Mouse (Mus musculus): ENCODE results near the gene Gad1. TPM values are rescaled to one million over a fixed set of nuclear protein-coding genes. Genes with fewer than 3 reads are reported as not detected.
A peak's percentile ranks its signal among the peaks of the same experiment; 100 is the strongest.

Gene Gad1
- total RNA-seq, 4 experiments from 2014 or later: 404 to 571 (median 466) TPM

DNA sequence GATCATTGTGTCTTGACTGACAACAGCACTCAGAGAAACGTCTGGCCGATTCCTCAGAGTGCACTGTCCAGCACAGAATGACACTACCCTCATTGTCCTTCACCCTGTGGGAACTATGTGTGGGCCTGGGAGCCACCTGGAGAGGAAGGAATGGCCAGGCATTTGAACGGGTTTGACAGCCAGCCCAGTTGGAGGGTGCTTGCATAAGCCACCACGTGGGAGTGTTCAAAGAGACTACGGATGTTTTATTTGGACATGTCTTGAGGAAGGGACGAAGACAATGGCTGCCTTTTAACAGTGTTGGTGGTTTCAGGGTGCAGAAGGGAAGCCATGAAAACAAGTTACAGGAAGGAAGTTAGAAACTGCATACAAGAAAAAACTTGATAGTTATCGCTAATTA lies 72.9 kb downstream of the Gad1 start:
- no peak for DNase-seq (ENCODE audit: low spot score in 2 of 2)

DNA sequence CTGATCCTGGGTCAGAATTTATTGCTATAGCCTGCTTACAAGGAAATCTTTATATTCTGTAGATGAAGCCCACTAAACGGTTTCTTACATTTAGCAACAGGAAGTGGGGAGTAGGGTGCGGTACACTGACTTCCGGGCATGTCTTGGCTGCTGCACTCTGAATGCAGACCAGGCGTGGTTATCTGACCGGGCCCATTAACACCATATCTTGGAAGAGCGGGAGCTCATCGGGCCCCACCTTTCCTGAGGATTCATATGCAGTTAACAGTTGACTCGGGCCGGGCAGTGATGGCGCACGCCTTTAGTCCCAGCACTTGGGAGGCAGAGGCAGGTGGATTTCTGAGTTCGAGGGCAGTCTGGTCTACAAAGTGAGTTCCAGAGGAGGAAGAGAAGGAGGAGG lies 75.5 kb downstream of the Gad1 start:
- DNase-seq (ENCODE audit: low spot score in 2 of 2): no peak

DNA sequence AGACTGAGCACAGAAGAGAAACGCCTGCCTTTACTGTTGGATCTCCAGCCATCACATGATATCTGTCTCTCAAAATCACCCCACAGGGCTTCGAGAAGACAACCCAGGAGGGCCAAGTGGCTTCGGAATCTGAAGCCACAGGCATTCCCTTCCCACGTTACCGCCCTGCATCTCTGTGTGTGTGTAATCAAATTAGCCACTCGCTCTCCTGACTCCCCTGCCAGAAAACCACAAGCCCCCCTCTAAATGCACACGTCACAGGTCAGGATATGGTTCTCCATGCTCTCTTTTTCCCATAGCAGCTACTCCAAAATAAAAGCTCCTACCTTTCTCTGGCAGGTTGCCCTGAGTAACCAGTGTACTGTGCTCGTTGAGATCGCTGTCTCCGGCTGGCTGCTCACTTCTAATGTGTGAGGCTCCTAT lies 76.5 kb downstream of the Gad1 start:
- peak in 1 of 2 experiments; percentile 6 for DNase-seq (ENCODE audit: low spot score in 2 of 2)

DNA sequence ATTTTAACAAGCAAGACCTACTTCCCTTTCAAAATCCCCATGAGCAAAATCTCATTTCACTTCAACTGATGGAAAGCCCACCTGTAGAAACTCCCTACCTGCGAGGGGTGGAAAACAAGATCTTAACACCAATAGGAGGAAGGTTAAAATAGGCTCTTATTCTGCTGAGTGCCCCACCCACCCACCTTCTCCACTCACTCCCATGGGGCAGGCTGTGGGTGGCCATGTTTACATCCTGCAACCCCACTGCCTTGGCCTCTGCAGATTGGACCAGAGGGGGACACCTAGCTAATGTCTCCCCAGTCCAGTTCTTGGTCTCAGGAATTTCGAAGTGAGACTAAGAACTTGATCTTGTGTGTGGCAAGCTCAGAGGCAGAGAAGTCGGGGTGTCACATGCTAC lies 77.0 kb downstream of the Gad1 start:
- no peak for DNase-seq (ENCODE audit: low spot score in 2 of 2)

- no peak for DNase-seq (ENCODE audit: low spot score in 2 of 2)
These were observed 78.4 kb downstream of the Gad1 start for GRCm38 (mm10) chr2:70631321-70631720.

DNA sequence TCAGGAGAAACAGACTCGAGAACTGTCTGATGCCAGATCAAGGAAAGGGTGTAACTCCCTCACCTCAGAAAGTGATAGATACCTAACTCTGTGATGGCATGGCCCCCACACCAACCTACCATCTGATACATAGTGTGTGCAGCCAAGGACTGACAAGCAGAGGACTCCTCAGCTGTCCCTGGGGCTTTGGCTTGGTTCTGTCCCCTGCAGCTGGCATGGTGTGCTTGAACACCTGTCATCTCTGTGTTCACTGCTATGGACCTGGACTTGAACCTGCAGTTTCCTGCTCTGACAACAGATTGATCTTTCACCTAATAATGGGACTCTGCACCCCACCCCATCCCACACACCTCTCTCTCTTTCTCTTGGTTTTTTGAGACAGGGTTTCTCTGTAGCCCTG lies 79.5 kb downstream of the Gad1 start:
- DNase-seq (ENCODE audit: low spot score in 2 of 2): no peak

GRCm38 (mm10) chr2:70634028-70634690 lies 81.3 kb downstream of the Gad1 start:
- DNase-seq (ENCODE audit: low spot score in 2 of 2): no peak

DNA sequence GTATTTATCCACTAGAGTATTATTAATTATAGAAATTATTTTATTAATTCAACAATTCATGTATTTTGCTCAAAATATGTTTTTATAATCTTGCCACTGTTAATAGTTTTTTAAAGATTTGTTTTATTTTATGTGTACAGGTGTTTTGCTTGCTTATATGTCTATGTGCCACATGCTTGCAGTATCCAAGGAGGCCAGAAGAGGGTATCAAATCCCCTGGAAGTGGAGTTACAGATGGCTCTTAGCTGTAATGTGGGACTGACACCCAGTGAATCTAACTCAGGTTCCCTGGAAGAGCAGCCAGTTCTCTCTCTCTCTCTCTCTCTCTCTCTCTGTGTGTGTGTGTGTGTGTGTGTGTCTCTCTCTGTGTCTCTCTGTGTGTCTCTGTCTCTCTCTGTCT lies 88.1 kb downstream of the Gad1 start:
- DNase-seq (ENCODE audit: low spot score in 2 of 2): no peak

DNA sequence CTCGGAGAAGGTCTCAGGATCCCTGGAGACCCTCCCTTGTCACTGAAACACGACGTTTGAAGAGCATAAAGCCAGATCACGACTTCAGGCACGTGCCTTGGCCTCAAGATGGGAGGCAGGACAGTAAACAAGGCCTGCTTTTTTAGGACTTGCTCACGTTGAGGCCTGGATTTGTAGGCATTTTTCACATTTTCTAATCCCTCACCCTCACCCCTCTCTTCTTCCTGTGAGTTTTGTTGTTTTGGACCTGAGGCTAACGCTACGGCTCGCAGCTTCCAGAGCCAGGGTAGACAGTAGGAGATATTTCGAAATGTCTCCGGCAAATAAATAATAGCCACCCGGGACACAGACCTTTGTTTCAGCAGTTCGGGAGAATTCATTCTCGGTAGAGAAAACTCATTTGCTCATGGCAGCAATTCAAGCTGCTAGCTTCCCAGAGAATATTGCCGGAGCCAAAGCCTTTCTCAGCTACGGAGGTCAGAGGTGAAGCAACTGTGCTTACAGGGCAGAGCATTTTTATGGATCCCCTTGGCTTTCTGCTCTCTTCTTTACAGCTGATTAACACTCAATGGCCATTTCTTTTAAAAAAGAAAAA lies 90.2 kb downstream of the Gad1 start:
- no peak for DNase-seq (ENCODE audit: low spot score in 2 of 2)

DNA sequence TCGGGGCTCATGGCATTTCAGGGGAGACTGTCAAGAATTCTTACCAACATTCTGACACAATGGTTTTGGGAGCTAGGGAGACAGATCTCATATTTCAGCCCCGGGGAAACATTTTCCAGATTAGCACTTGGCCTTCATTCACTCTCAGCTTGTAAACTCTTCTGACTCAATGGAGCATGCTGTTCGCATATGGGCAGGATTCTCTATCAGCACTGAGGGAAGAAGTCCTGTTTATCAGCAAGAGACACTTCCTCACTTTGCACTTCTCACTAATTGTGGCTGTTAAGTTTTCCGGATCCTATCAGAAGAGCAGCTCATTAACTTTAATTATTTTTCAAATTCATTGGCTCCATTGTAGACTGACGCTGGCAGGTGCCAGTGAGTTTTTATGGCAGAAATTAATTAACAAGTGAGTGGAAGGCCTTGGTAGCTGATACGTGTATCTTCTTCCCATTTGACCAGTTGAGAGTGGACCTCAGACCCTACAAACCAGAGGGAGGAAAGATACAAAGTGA lies 92.5 kb downstream of the Gad1 start:
- DNase-seq (ENCODE audit: low spot score in 2 of 2): no peak

GRCm38 (mm10) chr2:70647681-70648080 lies 94.8 kb downstream of the Gad1 start:
- no peak for DNase-seq (ENCODE audit: low spot score in 2 of 2)

GRCm38 (mm10) chr2:70648271-70648670 lies 95.4 kb downstream of the Gad1 start:
- DNase-seq (ENCODE audit: low spot score in 2 of 2): no peak

DNA sequence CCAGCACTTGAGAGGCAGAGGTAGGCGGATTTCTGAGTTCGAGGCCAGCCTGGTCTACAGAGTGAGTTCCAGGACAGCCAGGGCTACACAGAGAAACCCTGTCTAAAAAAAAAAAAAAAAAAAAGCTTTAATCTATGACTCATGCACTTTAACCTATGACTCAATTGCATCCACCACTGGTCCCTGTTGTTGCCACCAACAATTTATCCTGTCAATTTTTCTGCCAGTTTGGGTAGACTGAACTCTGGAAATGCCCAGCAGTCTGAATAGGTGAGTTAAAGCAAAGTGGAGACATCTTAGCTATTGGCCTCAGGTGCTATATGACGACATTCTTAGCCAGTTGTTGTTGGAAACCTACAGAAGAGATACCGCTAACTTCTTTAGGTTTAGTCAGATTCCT lies 96.6 kb downstream of the Gad1 start:
- no peak for DNase-seq (ENCODE audit: low spot score in 2 of 2)

Other genes with a start within 250 kb of the Gad1 start
- gene Sp5, start 78.1 kb upstream of the Gad1 start, total RNA-seq (2022): under 1 TPM; 0.30 to 0.91 (median 0.45) TPM
- gene Erich2, start 44.3 kb upstream of the Gad1 start, total RNA-seq (2022): 1 to 10 TPM in 2 of 4 experiments, under 1 TPM in 2; 0.48 to 1.6 (median 0.85) TPM
- 10 to 100 TPM; 92.2 to 97.7 (median 96.2) TPM for gene Gorasp2, start 108.5 kb downstream of the Gad1 start, total RNA-seq (2022)
- gene Gm26558, start 109.0 kb downstream of the Gad1 start, total RNA-seq (2022): under 1 TPM in 3 of 4 experiments, not detected in 1; 0.46 to 0.94 (median 0.74) TPM

Data from left cerebral cortex, adult 8-10 months (tissue).